Mouse (Mus musculus) liver, embryonic 11.5 days (tissue): ENCODE results near the gene Arl4d. TPM values are rescaled to one million over a fixed set of nuclear protein-coding genes. Genes with fewer than 3 reads are reported as not detected.

ENCODE experiments used
- ATAC-seq: fragments of 200-750 bp; cut with Nextera tagmentation; replicated peaks from 2 replicates; pipeline ENCODE4 v1.8.0; 2017; ENCODE audit warnings: moderate number of reproducible peaks, mild to moderate bottlenecking, moderate TSS enrichment, moderate library complexity; ENCODE audit not compliant: low FRiP score
- DNase-seq: peaks from one replicate; pipeline ENCODE4 v3.0.0-alpha.2; 2017; ENCODE audit warnings: low spot score
- H3K27ac ChIP-seq: fragments of 300-500 bp; sonication (generic); 2 replicates; pipeline ENCODE4 v1.5.1; 2014; ENCODE audit warnings: mild to moderate bottlenecking, low read depth, low read length, control low read depth
- H3K27me3 ChIP-seq: fragments of 300-500 bp; sonication (generic); replicated peaks from 2 replicates; pipeline ENCODE4 v1.6.1; 2014; ENCODE audit warnings: low read length, mixed read lengths; ENCODE audit not compliant: control insufficient read depth, insufficient read depth
- H3K36me3 ChIP-seq: fragments of 300-500 bp; sonication (generic); 2 replicates; pipeline ENCODE4 v1.6.1; 2014; ENCODE audit warnings: mild to moderate bottlenecking, low read length, moderate library complexity, mixed read lengths; ENCODE audit not compliant: control insufficient read depth, insufficient read depth
- H3K4me1 ChIP-seq: fragments of 300-500 bp; sonication (generic); replicated peaks from 2 replicates; pipeline ENCODE4 v1.6.1; 2014; ENCODE audit warnings: low read length, mixed read lengths; ENCODE audit not compliant: control insufficient read depth, insufficient read depth
- H3K4me2 ChIP-seq: fragments of 300-500 bp; sonication (generic); 2 replicates; pipeline ENCODE4 v1.6.1; 2014; ENCODE audit warnings: mild to moderate bottlenecking, control low read depth, moderate library complexity
- H3K4me3 ChIP-seq: fragments of 300-500 bp; sonication (generic); 2 replicates; pipeline ENCODE4 v1.5.1; 2014; ENCODE audit warnings: low read depth, low read length, control low read depth
- H3K9ac ChIP-seq: fragments of 300-500 bp; sonication (generic); 2 replicates; pipeline ENCODE4 v1.6.1; 2014; ENCODE audit warnings: low read depth, low read length, control low read depth
- H3K9me3 ChIP-seq: fragments of 300-500 bp; sonication (generic); 2 replicates; pipeline ENCODE4 v1.6.1; 2016; ENCODE audit warnings: low read length, inconsistent platforms, mixed read lengths; ENCODE audit not compliant: control insufficient read depth
- WGBS: fragments of 180-500 bp; shearing (Covaris S2); extraction: QIAGEN DNeasy Blood & Tissue Kit; methylation state at CpG from one replicate; pipeline ENCODE4 v1.1.7; 2014; 5-methylcytosine and 5-hydroxymethylcytosine counted together
- polyA plus RNA-seq: library from polyadenylated mRNA; unstranded; fragments of >200 nt; fragmentation: Nextera tagmentation; extraction: Ambion mirVana; gene quantifications from 2 replicates; pipeline ENCODE4 v1.2.1, GENCODE M21; 2014

Gene Arl4d
- polyA plus RNA-seq, 1 experiment from 2014 or later: 3.9 TPM

DNA sequence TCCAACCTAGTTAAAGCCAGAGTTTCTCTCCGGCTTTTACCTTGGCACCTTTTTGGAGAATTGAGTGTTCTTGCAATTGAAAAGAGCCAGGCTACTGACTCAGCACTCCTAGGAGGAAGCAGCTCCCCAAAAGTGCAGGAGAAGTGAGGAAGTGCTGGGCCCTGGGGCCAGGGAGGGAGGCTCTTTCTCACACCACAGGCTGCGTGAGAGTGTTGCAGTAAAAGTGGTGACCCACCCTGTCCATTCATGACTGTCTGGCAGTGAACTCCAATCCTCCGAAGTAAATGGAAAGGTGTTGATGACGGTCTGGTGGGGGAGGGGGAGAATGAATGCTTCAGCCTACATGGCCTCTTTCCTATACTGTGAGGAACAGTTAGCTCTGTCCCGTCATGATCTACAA lies 43.1 kb downstream of the Arl4d start:
- no peaks in the 10 kb centered on the region for H3K9me3 ChIP-seq
- WGBS: 39% methylated on average over 5 of the region's 5 CpGs
- no peak overlapping the region for H3K4me3 ChIP-seq
- H3K4me2 ChIP-seq: no peak overlapping the region
- no peaks in the 10 kb centered on the region for H3K27me3 ChIP-seq
- no peak for ATAC-seq
- H3K9ac ChIP-seq: no peak overlapping the region
- H3K36me3 ChIP-seq: no peaks in the 10 kb centered on the region
- peaks cover 2% of the 10 kb centered on the region; the same call in 1 of the 2 replicates for H3K4me1 ChIP-seq
- H3K27ac ChIP-seq: no peak overlapping the region
- DNase-seq: no peak

GRCm38 (mm10) chr11:101712811-101713210 lies 47.5 kb downstream of the Arl4d start:
- H3K4me2 ChIP-seq: no peak overlapping the region
- no peak for DNase-seq
- ATAC-seq: no peak
- no peaks in the 10 kb centered on the region for H3K27me3 ChIP-seq
- no peaks in the 10 kb centered on the region for H3K36me3 ChIP-seq
- no peak overlapping the region for H3K27ac ChIP-seq
- H3K9ac ChIP-seq: no peak overlapping the region
- 79% methylated on average over 9 of the region's 9 CpGs for WGBS
- H3K4me3 ChIP-seq: no peak overlapping the region
- peaks cover 2% of the 10 kb centered on the region; the same call in 1 of the 2 replicates for H3K4me1 ChIP-seq
- H3K9me3 ChIP-seq: no peaks in the 10 kb centered on the region

GRCm38 (mm10) chr11:101714012-101714411 lies 48.7 kb downstream of the Arl4d start:
- Histone ChIP-seq H3K27me3 (no peaks in the 10 kb centered on the region), H3K4me1 (no peaks in the 10 kb centered on the region), H3K4me3 (no peak overlapping the region), H3K27ac (no peak overlapping the region), H3K36me3 (no peaks in the 10 kb centered on the region), H3K9ac (no peak overlapping the region), H3K4me2 (no peak overlapping the region), H3K9me3 (no peaks in the 10 kb centered on the region)
- ATAC-seq (no peak), DNase-seq (no peak)
- WGBS: 72% methylated on average over 7 of the region's 7 CpGs

Other genes starting within 250 kb of the Arl4d start
- 92.3 and 94.0 TPM in 2 replicates for gene Aarsd1, start 247.9 kb upstream of the Arl4d start, polyA plus RNA-seq
- 8.7 and 9.2 TPM in 2 replicates for gene Gm27029, start 240.7 kb upstream of the Arl4d start, polyA plus RNA-seq
- gene Rundc1, start 240.5 kb upstream of the Arl4d start, polyA plus RNA-seq: 12.6 and 13.4 TPM in 2 replicates
- gene Ptges3l, start 240.2 kb upstream of the Arl4d start, polyA plus RNA-seq: 3.2 and 5.0 TPM in 2 replicates
- 553 and 579 TPM in 2 replicates for gene Rpl27, start 223.2 kb upstream of the Arl4d start, polyA plus RNA-seq
- gene Ifi35, start 217.1 kb upstream of the Arl4d start, polyA plus RNA-seq: 31.2 and 34.6 TPM in 2 replicates
- 3.7 and 5.4 TPM in 2 replicates for gene Rnd2, start 200.5 kb upstream of the Arl4d start, polyA plus RNA-seq
- gene Vat1, start 199.3 kb upstream of the Arl4d start, polyA plus RNA-seq: 16.8 and 19.5 TPM in 2 replicates
- gene Brca1, start 113.6 kb upstream of the Arl4d start, polyA plus RNA-seq: 19.6 and 22.1 TPM in 2 replicates
- gene Nbr1, start 113.4 kb upstream of the Arl4d start, polyA plus RNA-seq: 52.7 and 55.7 TPM in 2 replicates
- gene Tmem106a, start 83.3 kb upstream of the Arl4d start, polyA plus RNA-seq: 6.2 and 6.8 TPM in 2 replicates
- gene Gm11634, start 66.3 kb upstream of the Arl4d start, polyA plus RNA-seq: not detected in 2 replicates
- gene Rdm1, start 38.3 kb upstream of the Arl4d start, polyA plus RNA-seq: 13.8 and 15.3 TPM in 2 replicates
- 37.6 and 38.8 TPM in 2 replicates for gene Dhx8, start 67.4 kb downstream of the Arl4d start, polyA plus RNA-seq
- gene Etv4, start 119.8 kb downstream of the Arl4d start, polyA plus RNA-seq: 3.3 and 3.9 TPM in 2 replicates
- gene Meox1, start 228.8 kb downstream of the Arl4d start, polyA plus RNA-seq: 2.8 and 3.6 TPM in 2 replicates